Mouse (Mus musculus) adrenal gland, adult (tissue): ENCODE results near the gene Gnao1.

ENCODE experiments used
- DNase-seq, 2 experiments: peaks; one replicate each; pipeline ENCODE4 v3.0.0; 2022 to 2023; ENCODE audit warnings: low spot score in 1 of 2; ENCODE audit not compliant: inconsistent age in 2 of 2

The Gnao1 gene

DNA sequence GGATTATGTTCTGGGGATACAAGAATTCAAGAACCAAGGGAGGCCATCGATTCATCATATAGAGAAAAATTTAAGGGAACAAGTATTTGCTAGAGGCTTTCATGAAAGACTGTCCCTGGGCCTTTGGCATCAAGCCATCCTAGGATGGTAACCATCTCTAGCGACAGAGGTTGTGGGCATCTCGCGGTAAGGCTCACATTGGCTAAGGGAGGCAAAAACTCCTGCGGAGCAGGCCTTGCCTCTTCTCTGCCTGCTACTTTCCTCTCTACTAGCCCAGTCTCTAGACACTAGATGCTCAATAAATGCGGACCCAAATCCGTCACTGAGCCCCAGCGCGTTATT, at the start of gene Gnao1:
TSS of gene Gnao1 (plus strand) at position 281 of the 342 bp plus-strand sequence.
- DNase-seq: no peak

DNA sequence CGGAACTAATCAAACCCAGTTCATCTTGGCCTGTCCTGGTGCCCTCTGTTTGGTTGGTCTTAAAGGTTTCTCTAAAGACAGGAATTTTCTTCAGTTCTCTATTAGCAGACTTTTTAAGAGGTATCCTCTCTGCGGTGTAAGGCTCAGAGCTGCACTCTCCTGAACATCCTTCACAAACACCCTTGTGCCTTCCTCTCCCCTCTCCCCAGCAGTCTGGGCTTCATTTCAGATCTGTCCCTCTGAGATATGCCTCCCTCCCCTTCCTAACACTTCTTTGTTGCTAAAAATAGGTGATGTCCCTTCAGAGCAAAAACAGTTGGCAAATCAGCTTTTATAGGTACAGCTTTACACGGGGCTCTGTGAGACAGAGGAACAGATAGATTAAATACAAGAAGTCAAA, 32.2 kb upstream of the Gnao1 start:
- DNase-seq: no peak

DNA sequence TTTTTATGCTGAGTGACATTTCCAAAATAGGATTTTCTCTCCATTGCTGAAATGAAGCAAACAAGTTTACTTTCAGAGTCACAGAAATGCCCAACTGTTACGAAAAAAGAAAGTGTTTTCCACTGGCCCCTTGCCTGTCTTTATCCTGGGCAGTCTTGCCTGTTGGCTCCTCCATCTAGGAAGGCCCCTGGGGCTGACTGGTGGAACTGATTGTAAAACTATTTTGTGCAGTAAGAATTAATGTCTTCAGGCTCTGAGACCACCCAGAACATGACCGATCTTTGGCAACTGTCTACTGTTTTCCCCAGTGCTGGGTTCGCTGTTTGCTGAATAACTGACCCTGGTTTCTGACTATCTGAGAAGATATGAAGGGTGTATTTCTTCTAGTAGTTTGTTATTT, 540 bp upstream of the Gnao1 start:
- DNase-seq: peak in 1 of 2 experiments; percentile 48

DNA sequence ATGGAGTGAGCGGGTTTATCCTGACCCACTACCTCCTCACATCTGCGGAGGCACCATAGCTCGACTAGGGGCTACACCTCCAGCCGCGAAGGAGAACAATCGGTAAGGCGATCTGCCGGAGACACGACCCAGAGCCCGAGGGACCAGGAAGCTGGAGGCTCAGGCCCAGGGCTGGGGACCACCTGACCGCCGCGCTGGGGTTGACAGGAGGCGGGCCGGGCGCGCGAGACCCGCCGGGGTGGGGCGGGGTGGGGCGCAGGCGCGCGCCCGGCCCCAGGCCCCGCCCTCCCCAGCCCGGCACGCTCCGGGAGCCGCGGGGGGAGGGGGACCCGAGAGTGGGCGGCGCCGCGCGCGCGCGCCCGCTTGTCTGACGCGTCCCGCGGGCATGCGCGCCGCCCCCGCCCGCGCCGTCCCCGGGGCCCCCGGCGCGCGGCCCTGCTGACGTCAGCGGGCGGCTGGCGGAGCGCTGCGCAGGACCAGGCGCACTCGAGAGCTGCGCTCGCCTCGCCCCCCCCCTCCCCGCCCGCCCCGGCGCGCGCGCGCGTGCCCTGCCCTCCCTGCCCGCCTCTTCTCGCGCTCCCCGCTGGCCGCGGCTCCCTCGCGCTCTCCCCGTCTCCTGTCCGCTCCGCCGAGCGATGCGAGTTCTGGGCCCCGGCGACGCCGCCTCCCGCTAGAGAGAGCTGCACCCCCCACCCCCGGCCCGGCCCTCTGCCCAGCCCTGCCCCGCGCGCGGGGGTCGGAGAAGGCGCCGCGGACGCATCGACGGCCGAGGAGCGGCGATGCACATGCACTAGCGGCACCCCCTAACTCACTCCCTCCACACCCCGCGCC, 477 bp downstream of the Gnao1 start:
- peak; percentile 90 to 94 for DNase-seq

DNA sequence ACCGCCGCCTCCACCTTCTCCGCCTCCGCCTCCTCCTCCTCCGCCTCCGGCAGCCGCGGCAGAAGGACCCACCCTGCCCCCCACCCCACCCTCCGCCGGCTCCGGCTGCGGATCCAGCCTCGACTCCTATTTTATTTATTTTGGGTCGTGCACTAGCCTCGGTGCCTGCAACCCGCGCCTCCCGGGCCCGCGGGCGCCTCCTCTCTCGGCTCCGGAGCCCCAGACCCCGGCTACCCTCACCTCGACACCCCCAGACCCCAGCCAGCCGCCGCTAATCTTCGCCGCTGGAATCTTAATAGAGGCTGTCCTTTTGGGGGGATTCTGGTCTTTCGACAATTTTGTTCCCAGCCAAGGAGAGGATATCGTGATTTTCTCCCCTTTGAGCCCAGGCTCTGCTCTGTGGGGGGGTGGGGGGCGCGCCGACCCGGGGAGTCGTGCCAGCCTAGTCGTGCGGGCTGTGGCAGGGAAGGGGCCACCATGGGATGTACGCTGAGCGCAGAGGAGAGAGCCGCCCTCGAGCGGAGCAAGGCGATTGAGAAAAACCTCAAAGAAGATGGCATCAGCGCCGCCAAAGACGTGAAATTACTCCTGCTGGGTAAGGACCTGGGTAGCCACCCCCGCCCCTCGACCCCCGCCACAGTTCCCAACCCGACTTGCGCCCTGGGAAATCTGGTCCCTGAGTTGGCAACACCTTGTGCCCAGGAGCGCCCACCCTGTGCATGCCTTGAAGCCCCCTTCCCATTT, 1.3 kb downstream of the Gnao1 start:
- peak in 1 of 2 experiments; percentile 42 for DNase-seq

DNA sequence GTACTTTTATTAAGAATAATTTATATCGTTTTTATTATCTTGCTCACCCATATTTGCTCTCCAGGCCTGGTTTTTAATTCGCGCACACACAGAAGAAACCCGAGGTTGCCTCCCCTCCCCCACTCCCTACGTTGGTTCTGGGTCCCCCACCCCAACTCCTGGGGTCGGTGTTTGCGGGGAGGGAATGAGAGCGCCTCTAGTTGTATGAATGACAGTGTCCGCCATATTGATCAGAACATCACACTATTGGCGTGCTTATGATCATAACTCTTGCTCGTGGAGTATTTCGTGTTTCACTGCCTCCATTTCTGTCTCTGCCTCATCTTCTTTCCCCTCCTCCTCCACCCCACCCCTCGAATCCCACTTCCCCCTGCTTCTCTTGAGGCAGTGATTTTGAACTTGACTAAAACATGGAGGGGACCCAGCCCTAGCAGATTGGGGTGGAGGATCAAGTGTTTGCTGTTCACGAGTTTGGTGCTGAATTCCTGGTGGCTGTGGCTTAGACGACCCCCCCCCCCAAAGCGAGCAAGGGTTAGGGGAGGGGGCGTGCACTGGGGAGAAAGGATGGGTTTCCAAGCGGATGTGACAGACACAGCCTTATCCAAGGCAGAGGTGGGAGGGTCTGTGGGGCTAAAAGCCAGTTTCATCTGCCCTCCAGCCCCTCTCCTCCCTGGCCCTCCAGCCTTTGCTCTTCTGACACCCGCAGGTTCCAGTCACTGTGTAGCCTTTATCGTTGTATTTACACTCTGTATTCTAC, 2.1 kb downstream of the Gnao1 start:
- DNase-seq: peak in 1 of 2 experiments; percentile 43

DNA sequence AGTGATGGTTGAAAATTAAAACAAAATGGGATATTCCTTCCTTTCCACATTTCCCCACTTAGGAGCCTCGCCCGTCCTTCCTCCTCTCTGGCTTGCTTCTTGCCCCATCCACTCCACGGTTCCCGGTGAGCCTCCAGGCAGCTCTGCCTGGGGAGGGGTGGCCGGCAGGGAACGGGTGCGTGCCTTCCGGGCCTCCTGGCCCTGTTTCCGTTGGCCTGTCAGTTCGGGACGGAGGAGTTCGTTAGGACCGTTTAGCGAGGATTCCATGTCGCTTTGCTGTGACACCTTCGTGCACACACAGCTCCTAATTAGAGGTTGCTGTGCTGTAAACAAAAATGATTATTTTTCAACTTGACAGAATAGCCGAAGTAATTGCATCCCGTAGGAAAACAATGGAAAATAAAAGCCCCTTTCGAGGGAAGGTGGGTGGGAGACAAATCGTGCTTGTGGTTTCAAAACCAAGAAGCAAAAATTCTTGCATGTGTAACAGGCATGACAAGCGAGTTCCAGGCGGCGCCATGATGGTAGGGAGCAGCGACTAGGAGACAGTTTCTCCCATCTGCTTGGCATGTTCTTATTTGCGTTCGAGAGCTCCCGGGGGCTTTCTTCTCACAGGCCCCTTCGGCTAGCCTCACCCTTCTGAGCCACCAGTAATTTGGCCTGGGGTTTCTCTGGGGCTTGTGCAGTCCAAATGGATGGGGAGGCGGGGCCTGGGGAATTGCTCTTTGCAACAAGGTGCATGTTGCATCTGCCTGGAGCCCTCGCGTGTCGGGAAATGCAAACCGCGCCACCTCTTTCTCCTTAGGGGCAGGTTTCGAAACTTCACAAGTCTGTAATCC, 3.0 kb downstream of the Gnao1 start:
- DNase-seq: peak in 1 of 2 experiments; percentile 29

DNA sequence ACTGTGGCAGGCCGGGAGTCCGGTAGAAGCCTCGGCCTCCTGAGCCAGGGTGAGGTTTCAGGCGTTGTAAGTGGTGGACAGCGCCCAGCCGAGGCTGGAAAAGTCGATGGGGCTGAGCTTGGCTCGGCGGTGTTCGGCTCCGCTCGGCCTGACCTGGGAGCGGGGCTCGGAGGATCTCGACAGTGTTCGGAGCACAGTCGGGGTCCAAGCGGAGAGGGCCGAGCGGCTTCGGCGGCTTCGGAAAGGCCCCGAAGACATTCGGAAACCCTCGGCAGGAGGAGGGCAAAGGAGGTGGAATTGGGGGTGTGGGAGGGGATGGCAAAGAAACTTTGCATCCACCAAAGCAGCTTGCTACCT, 3.6 kb downstream of the Gnao1 start:
- DNase-seq: peak; percentile 93 to 96

DNA sequence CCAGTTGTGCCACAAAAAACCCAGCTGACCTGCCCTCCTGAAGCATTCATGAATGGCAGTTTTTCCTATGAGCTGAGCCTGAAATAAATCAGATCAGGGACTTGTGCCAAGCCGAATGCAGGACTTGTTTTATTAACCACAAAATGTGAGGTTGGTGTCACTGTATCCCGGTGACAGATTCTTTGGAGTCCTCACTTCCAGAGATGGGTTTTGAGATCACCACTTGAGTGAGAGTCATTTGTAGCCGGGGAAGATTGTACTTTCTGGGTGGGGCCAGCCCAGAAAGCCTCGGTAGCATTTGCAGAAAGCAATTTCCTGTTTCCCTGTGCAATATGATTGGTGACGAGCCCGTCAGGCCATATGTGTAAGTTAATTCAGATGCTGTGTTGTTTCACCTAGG, 4.5 kb downstream of the Gnao1 start:
- DNase-seq: peak in 1 of 2 experiments; percentile 38

DNA sequence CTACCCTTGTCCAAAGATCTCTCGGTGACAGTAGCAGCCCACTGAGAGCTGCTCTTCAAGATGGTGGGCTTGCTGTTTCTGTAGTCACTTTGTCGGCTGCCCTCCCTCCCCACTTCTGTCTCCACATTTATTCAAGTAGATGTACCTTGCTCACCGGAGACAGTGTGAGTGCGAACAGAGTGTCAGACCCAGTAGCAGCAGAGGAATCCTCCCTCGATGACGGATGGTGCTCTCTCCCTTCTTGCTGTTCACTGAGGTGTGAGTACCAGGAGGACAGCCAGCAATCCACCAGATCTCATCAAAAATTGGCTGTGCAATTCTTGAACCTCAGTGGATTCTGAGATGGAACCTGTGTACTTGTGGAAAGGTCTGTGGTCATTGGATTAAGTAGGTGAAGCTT, 6.5 kb downstream of the Gnao1 start:
- no peak for DNase-seq

DNA sequence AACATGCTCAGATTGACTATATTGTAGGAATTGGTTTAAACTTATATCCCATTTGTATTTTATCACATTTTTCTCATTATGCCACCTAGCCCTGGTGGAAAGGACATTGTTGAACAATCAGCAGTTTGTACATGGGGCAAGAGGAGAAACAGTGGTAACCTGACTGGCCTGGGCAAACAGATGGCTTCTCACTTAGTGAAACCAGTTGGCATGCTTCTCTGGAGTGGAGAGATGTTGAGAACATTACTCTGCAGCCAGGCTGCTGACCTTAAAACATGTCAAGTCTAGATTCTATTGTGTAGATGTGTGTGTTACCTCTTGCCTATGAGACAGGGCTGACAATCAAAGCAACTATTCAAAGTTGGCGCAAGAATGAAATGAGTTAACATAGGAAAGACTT, 7.6 kb downstream of the Gnao1 start:
- no peak for DNase-seq

DNA sequence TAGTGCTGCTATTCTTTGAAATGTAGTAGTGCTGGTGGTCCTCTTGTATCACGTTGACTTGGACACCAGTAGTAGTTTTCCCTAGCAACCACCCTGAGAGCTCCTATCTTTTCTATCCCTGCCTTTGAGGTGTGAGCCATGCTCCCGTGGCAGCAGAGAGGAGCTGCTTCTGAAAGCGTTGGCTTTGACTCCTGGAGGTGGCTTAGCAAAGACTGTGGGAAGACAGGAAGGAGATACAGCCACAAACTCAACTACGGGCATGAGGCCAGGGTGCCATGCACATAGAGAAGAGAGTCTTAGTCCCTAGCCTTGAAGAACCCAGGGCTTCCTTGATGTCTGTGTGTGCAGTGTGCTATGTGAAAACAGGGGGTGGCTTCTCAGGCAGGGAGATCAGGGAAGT, 10.2 kb downstream of the Gnao1 start:
- DNase-seq: no peak

DNA sequence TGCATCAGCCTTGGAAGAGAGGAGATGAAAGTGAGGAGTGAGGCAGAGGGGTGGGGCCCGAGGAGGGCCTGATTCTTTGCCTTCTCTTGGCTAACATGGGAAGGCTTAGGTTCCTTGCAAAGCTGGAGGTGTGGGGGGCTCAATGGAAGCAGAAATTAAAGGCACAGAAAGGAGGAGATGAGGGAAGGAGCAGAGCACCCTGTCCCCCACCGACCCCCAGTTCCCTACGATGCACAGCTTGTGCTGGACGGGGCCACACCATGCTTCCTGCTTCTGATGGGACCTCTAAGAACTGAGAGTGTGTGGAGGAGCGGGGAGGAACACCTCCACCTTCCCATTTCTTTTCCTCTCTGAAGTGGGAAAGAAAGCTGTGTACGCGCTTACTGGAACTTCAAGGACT, 11.6 kb downstream of the Gnao1 start:
- no peak for DNase-seq

DNA sequence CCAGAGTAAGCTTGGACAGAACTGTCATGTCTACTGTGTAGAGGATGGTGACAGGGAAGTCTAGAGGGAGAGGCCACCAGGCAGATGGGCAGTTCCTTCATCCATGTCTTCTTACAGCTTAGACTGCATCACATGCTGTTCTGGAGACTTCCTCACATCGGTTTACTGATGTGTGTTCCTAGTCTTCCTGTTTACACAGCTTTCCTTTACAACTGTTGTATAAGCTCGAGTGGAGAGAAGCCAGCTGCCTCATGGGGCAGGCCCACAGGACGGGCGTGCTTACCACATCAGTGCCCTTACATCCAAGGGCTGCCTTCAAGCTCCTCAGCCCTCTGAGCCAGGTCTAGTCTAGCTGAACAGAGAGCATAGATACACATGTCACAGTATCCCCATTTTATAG, 15.6 kb downstream of the Gnao1 start:
- no peak for DNase-seq

DNA sequence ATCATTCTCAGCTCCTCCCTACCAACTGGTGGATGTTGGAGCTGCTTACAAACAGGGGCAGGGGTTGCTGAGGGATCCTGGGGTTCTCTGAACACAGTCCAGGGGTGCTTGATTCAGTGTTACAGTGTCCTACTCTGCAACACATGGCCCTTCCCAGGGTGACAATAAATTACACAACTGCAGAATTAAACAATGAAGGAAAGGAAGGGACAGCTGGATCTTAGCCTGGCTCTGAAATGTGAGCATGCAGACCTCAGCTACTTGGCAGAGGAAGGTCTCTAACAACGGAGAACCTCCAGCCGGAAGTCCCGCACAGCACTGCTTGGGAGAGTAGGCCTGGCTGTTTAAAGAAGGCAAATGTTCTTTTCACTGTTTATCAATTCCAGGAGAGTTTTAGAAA, 20.9 kb downstream of the Gnao1 start:
- DNase-seq: peak in 1 of 2 experiments; percentile 56

DNA sequence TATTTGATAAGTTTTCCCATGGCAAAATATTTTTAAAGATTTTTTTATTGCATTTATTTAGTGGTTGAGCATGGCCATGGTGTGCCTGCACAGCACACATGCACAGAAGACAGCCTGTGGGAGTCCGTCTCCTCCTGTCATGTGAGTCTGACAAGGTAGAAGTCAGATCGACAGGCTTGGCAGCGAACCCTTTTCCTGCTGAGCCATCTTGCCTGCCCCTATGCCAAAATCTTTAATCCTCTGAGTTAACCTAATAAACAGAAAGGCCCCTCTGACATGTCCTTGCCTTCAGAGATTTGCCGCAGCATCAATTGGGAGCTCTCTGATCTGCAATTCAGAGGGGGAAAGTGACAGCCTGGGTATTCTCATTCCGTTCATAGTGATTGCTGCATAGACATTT, 26.0 kb downstream of the Gnao1 start:
- DNase-seq: no peak

DNA sequence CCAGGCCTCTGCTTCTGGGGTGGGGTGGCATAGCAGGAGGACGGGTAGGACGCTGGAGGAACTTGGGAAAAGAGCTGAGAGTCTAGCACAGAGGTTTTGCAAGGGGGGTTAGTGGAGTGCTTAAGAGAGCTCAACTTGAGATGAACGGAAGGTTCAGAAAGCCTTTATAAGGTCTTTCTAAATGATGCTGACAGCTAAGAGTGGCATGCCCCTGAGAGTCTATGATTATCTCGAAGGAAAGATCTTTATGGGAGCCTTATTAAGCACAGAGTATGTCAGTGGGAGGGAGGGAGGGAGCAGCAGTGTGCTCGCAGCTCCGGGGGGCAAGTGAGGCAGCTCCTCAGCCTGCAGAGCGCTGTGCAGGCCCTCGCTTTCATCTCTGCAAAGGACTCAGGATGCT, 29.3 kb downstream of the Gnao1 start:
- DNase-seq: no peak

DNA sequence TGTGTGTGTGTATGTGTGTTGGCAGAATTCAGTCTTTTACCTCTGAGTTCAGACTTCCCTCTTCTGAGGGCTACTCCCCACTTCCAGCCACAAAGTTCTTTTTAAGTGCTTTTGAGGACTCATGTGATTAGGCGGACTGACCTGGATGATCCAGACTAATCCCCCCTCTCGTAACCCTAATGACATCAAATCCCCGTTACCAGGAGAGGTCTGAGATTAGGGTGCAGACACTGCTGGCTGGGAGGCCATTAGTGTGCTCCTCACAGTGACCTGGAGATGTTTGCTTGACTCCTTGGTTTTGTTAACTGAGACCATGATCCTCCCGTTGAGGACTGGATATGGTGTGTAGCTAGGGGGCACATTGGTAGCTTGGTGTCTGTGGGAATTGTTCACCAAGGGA, 30.7 kb downstream of the Gnao1 start:
- no peak for DNase-seq

DNA sequence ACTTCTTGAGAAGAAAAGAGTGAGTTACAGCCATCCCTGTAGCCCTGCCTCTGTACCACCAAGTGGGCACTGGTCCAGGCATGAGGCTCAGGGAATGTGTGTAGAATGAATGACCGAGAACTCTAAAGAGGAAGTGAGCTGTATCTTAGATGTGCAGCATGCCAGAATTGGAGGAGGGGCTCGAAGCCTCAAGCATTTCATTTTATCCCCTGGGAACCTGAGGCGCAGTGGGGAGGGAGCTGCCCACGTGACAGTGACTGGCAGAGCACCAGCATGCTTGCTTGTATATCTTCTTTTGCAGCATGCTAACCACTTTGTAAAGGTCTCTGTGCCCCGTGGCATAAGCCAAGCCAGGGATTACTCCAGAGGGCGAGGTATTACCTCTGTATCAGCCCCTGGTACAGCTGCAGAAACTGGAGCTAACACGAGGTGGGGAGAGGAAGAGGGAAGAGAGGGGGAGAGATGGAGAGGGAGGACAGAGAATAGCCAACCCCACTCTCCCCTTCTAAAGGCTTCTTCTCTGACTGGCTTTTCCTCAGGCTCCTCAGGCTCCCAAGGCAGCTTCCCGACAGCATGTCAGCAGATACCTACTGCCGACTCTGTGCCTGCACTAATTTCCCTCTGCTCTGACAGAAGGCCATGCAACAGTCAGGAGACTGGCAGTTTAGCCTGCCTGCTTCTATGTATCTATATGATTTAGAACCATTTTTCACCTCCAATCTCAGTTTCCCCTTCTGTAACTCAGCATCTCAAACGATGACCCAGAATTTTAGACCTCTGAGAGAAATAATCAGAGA, 31.4 kb downstream of the Gnao1 start:
- peak in 1 of 2 experiments; percentile 60 for DNase-seq

DNA sequence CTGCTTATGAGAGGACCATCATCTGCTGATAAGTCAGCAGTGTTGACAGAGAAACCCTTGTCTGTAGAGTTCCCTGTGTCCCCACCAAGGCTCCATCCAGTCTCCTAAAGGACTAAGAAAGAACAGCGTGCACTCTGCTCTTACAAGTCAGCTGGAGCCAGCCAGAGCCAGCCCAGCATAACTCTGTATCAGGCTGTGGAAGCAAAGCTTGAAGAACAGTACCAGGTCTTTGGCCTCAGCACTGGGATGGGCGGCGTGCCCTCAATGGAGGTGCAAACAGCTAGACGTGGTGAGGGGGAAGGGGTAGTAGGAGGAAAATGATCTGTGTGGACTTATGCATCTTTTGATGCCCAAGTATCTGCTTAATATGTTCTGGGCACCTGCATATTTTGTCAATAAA, 32.8 kb downstream of the Gnao1 start:
- DNase-seq: no peak
